Mouse (Mus musculus) CH12F3 (cell line): Measurements from ENCODE around the gene Ddost.

ENCODE experiments used
- in situ Hi-C: fragments of 300-500 bp; cut with MboI; formaldehyde crosslinking; loops from 2 replicates; pipeline ENCODE4 v1.14.3; 2020; ENCODE audit warnings: low sequenced_read_pairs

The Ddost gene

GRCm38 (mm10) chr4:138335036-138335435 is 30.5 kb downstream of the Ddost start:
- in situ Hi-C loops: no loop called here

- in situ Hi-C loops: no loop called here
Observed at GRCm38 (mm10) chr4:138335648-138336047, 31.1 kb downstream of the Ddost start.

- in situ Hi-C loops: no loop called here
Observed at GRCm38 (mm10) chr4:138336876-138337275, 32.3 kb downstream of the Ddost start.

- in situ Hi-C loops: no loop called here
Observed at GRCm38 (mm10) chr4:138337341-138337740, 32.8 kb downstream of the Ddost start.

- in situ Hi-C loops: no loop called here
Observed at GRCm38 (mm10) chr4:138339963-138340362, 35.4 kb downstream of the Ddost start.

- in situ Hi-C loops: no loop called here
Observed at GRCm38 (mm10) chr4:138341393-138341792, 36.9 kb downstream of the Ddost start.

GRCm38 (mm10) chr4:138342048-138342447 is 37.5 kb downstream of the Ddost start:
- in situ Hi-C loops: no loop called here

- in situ Hi-C loops: no loop called here
Observed at GRCm38 (mm10) chr4:138342778-138343177, 38.2 kb downstream of the Ddost start.

- in situ Hi-C loops: no loop called here
Observed at GRCm38 (mm10) chr4:138343341-138343837, 38.9 kb downstream of the Ddost start.

GRCm38 (mm10) chr4:138344891-138345545 is 40.5 kb downstream of the Ddost start:
- in situ Hi-C loops: no loop called here

GRCm38 (mm10) chr4:138347280-138347679 is 42.8 kb downstream of the Ddost start:
- in situ Hi-C loops: no loop called here

GRCm38 (mm10) chr4:138348716-138349115 is 44.2 kb downstream of the Ddost start:
- in situ Hi-C loops: no loop called here

GRCm38 (mm10) chr4:138351821-138352220 is 47.3 kb downstream of the Ddost start:
- in situ Hi-C loops: no loop called here

GRCm38 (mm10) chr4:138352692-138353091 is 48.2 kb downstream of the Ddost start:
- in situ Hi-C loops: no loop called here

GRCm38 (mm10) chr4:138353438-138354171 is 49.1 kb downstream of the Ddost start:
- in situ Hi-C loops: no loop called here

GRCm38 (mm10) chr4:138355496-138355895 is 51.0 kb downstream of the Ddost start:
- in situ Hi-C loops: no loop called here

- in situ Hi-C loops: no loop called here
Observed at GRCm38 (mm10) chr4:138356141-138356540, 51.6 kb downstream of the Ddost start.

GRCm38 (mm10) chr4:138356551-138356950 is 52.0 kb downstream of the Ddost start:
- in situ Hi-C loops: no loop called here

- in situ Hi-C loops: no loop called here
Observed at GRCm38 (mm10) chr4:138358176-138358575, 53.6 kb downstream of the Ddost start.

GRCm38 (mm10) chr4:138361370-138361821 is 56.9 kb downstream of the Ddost start:
- in situ Hi-C loops: no loop called here
